Mouse (Mus musculus) heart, embryonic 13.5 days (tissue): Measurements from ENCODE around the gene Trim71. TPM values are rescaled to one million over a fixed set of nuclear protein-coding genes. Genes with fewer than 3 reads are reported as not detected.

Experiments used
- ATAC-seq: fragments of 200-750 bp; cut with Nextera tagmentation; 2 replicates; pipeline ENCODE4 v1.8.0; 2017; ENCODE audit warnings: moderate TSS enrichment; ENCODE audit not compliant: insufficient number of reproducible peaks, low FRiP score, low TSS enrichment; ENCODE audit errors: extremely low read depth
- H3K27ac ChIP-seq: fragments of 300-500 bp; sonication (generic); replicated peaks from 2 replicates; pipeline ENCODE4 v1.5.1; 2015; ENCODE audit warnings: moderate library complexity, mild to moderate bottlenecking, inconsistent platforms
- H3K27me3 ChIP-seq: fragments of 300-500 bp; sonication (generic); replicated peaks from 2 replicates; pipeline ENCODE4 v1.6.1; 2015; ENCODE audit warnings: mild to moderate bottlenecking, inconsistent platforms
- H3K36me3 ChIP-seq: fragments of 300-500 bp; sonication (generic); 2 replicates; pipeline ENCODE4 v1.6.1; 2015; ENCODE audit warnings: mild to moderate bottlenecking, inconsistent platforms
- H3K4me1 ChIP-seq: fragments of 300-500 bp; sonication (generic); 2 replicates; pipeline ENCODE4 v1.6.1; 2015; ENCODE audit warnings: inconsistent platforms
- H3K4me2 ChIP-seq: fragments of 300-500 bp; sonication (generic); 2 replicates; pipeline ENCODE4 v1.6.1; 2015; ENCODE audit warnings: inconsistent platforms, mild to moderate bottlenecking, moderate library complexity
- H3K4me3 ChIP-seq: fragments of 300-500 bp; sonication (generic); 2 replicates; pipeline ENCODE4 v1.5.1; 2015; ENCODE audit warnings: moderate library complexity, mild to moderate bottlenecking, inconsistent platforms
- H3K9ac ChIP-seq: fragments of 300-500 bp; sonication (generic); 2 replicates; pipeline ENCODE4 v1.6.1; 2015; ENCODE audit warnings: inconsistent platforms, mild to moderate bottlenecking, moderate library complexity
- H3K9me3 ChIP-seq: fragments of 300-500 bp; sonication (generic); 2 replicates; pipeline ENCODE4 v1.6.1; 2016; ENCODE audit warnings: inconsistent platforms
- WGBS: fragments of 180-500 bp; shearing (Covaris S2); methylation state at CpG from one replicate; pipeline ENCODE4 v1.1.7; 2015; ENCODE audit warnings: mixed read lengths; 5-methylcytosine and 5-hydroxymethylcytosine counted together
- polyA plus RNA-seq: library from polyadenylated mRNA; unstranded; fragments of >200 nt; fragmentation: Nextera tagmentation; extraction: Ambion mirVana; gene quantifications from 2 replicates; pipeline ENCODE4 v1.2.1, GENCODE M21; 2015

Gene Trim71
- polyA plus RNA-seq, 1 experiment from 2014 or later, result 0.20 TPM

- 36% methylated on average over 2 of the region's 2 CpGs for WGBS
- no peak overlapping the region for H3K4me2 ChIP-seq
- H3K4me3 ChIP-seq, result no peak overlapping the region
- H3K9ac ChIP-seq, result no peak overlapping the region
- ATAC-seq, result no peak
- H3K4me1 ChIP-seq, result peaks cover 26% of the 10 kb centered on the region
- H3K27ac ChIP-seq, result peak overlapping the region; percentile 55
- H3K36me3 ChIP-seq, result no peaks in the 10 kb centered on the region
- H3K27me3 ChIP-seq, result no peaks in the 10 kb centered on the region
- H3K9me3 ChIP-seq, result no peaks in the 10 kb centered on the region
Measured at GRCm38 (mm10) chr9:114536628-114537027, 27.5 kb downstream of the Trim71 start.

- WGBS, result 77% methylated on average over 9 of the region's 9 CpGs
- Histone ChIP-seq H3K4me3 (no peak overlapping the region), H3K27me3 (no peaks in the 10 kb centered on the region), H3K9ac (no peak overlapping the region), H3K4me2 (no peak overlapping the region), H3K27ac (no peak overlapping the region), H3K4me1 (peaks cover 13% of the 10 kb centered on the region), H3K9me3 (no peaks in the 10 kb centered on the region), H3K36me3 (no peaks in the 10 kb centered on the region)
- no peak for ATAC-seq
Measured at GRCm38 (mm10) chr9:114534747-114535517, 29.2 kb downstream of the Trim71 start.

DNA sequence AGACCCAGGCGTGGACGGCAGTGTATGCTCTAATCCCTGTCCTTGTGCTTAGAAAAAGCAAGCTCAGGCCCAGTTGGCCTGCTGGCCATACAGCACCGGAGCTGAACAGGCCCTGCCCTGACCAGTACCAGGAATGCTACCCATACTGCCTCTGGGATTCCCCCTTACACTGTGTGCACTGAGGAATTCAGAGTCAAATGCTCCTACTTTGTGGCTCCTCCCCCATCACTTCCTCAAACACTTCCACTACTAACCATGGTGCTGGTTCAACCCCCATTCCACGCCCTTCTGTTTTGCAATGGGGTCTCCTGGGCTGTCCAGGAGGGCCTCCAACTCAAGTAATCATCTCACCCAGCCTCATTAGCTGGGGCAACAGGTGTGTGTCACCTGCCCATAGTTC is 30.3 kb downstream of the Trim71 start:
- Histone ChIP-seq H3K27ac (no peak overlapping the region), H3K4me2 (no peak overlapping the region), H3K4me1 (peaks cover 14% of the 10 kb centered on the region), H3K9me3 (no peaks in the 10 kb centered on the region), H3K4me3 (no peak overlapping the region), H3K36me3 (no peaks in the 10 kb centered on the region), H3K9ac (no peak overlapping the region), H3K27me3 (no peaks in the 10 kb centered on the region)
- peak; percentile 20; the same call in 1 of the 2 replicates for ATAC-seq
- 58% methylated on average over 4 of the region's 4 CpGs for WGBS

- no peak for ATAC-seq
- Histone ChIP-seq H3K4me2 (no peak overlapping the region), H3K9me3 (no peaks in the 10 kb centered on the region), H3K36me3 (no peaks in the 10 kb centered on the region), H3K4me1 (peaks cover 28% of the 10 kb centered on the region), H3K27ac (no peak overlapping the region), H3K4me3 (no peak overlapping the region), H3K27me3 (no peaks in the 10 kb centered on the region), H3K9ac (no peak overlapping the region)
- 59% methylated on average over 11 of the region's 11 CpGs for WGBS
Measured at GRCm38 (mm10) chr9:114531276-114531675, 32.9 kb downstream of the Trim71 start.

DNA sequence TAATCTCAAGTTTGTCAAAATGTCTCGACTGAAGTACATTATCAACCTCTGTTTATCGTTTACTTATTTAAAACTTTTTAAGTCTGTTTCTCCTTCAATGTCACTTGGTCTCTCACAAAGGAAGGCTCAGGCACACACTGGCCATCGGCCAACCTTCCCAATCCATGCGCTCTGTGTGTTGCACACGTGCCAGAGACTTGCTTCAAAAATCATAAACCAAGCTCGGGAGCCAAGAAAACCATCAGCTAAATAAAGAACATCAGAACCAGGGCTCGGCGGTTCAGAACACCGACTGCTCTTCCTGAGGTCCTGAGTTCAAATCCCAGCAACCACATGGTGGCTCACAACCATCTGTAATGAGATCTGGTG is 35.5 kb downstream of the Trim71 start:
- Histone ChIP-seq H3K4me1 (peaks cover 33% of the 10 kb centered on the region), H3K36me3 (no peaks in the 10 kb centered on the region), H3K9me3 (no peaks in the 10 kb centered on the region), H3K4me3 (no peak overlapping the region), H3K9ac (no peak overlapping the region), H3K27me3 (no peaks in the 10 kb centered on the region), H3K27ac (peak overlapping the region; percentile 22), H3K4me2 (peak overlapping the region; percentile 66)
- WGBS, result 43% methylated on average over 9 of the region's 9 CpGs
- no peak for ATAC-seq

DNA sequence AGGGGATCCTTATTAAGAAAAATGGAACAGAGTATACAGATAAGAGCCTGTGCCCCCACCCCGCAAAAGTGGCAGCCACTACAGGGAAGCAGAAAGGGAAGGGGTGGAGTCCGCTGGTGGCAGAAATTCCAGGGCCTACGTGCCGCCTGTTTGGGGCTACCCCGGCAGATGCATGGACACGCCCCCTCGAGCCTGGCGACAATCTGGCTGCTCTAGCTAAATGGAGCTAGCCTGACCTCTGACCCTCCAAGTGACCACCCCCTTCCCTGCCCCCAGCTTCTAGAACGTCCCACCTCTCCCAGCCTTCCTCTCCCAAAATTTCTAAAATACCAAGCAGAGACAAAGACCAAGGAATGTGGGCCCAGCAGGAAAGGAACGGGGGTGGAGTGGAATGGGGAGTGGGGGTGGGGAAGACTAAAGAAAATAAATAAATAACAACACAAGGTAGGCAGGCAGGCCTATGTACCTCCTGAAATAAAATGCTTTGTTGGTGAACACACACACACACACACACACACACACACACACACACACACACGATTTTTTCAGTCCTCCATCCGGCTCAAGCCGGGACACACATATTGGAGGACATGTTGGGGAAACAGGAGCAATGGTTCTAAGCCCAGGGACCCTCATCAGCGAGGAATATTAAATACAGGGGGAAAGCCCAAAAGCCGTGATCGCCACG is 36.0 kb downstream of the Trim71 start:
- Histone ChIP-seq H3K4me1 (peaks cover 33% of the 10 kb centered on the region), H3K27ac (peak overlapping the region; percentile 22), H3K9me3 (no peaks in the 10 kb centered on the region), H3K27me3 (no peaks in the 10 kb centered on the region), H3K4me3 (no peak overlapping the region), H3K36me3 (no peaks in the 10 kb centered on the region), H3K4me2 (peak overlapping the region; percentile 66), H3K9ac (no peak overlapping the region)
- peak; percentile 6; the same call in 1 of the 2 replicates for ATAC-seq
- 15% methylated on average over 17 of the region's 17 CpGs for WGBS

DNA sequence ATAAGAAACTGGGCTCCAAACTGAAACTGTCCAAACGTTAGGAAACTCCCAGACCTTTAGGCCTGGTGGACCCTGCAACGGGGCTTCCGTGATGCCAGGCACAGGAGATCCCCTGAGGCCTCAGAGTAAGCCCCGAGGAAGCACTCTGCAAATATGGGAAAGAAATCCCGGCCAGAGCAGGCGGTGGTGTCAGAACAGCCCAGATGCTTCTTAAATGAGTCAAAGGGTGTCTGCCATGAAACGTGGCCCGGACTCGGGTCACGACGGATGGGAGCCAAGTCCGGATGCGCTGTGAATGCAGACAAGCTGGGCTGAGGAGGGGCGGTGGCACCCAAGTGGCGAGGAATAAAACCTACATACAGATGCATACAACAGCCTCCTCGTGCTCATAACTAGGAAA is 37.1 kb downstream of the Trim71 start:
- no peak for ATAC-seq
- Histone ChIP-seq H3K27ac (peak overlapping the region; percentile 58), H3K27me3 (no peaks in the 10 kb centered on the region), H3K36me3 (no peaks in the 10 kb centered on the region), H3K4me2 (peak overlapping the region; percentile 66), H3K4me3 (peak overlapping the region; percentile 28), H3K9ac (peak overlapping the region; percentile 69), H3K4me1 (peaks cover 33% of the 10 kb centered on the region), H3K9me3 (no peaks in the 10 kb centered on the region)
- 5% methylated on average over 16 of the region's 16 CpGs for WGBS

DNA sequence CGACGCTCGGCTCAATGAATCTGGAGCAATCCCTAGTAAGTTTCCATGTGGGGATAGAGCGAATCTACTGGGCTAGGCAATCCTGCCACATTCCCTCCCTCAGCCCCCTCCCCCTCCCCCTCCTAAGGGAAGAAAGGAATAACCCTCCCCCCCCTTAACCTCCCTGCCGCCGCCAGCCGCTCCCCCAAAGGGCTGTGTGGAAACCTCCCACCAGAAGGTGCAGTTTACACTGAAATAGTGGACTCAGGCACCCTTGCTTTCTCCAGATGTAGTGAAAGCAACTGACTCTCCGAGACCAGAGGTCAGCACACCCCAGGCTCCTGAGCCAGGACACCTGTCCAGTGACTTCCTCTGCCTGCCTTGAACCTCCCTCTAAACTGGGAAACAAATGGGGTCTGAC is 37.6 kb downstream of the Trim71 start:
- H3K27me3 ChIP-seq, result no peaks in the 10 kb centered on the region
- no peaks in the 10 kb centered on the region for H3K9me3 ChIP-seq
- peak overlapping the region; percentile 28 for H3K4me3 ChIP-seq
- peaks cover 33% of the 10 kb centered on the region for H3K4me1 ChIP-seq
- no peaks in the 10 kb centered on the region for H3K36me3 ChIP-seq
- ATAC-seq, result no peak; the same call in 1 of the 2 replicates
- 16% methylated on average over 8 of the region's 8 CpGs for WGBS
- peak overlapping the region; percentile 69 for H3K9ac ChIP-seq
- H3K4me2 ChIP-seq, result peak overlapping the region; percentile 66
- peak overlapping the region; percentile 58 for H3K27ac ChIP-seq

- no peak overlapping the region for H3K4me3 ChIP-seq
- peaks cover 33% of the 10 kb centered on the region for H3K4me1 ChIP-seq
- H3K36me3 ChIP-seq, result no peaks in the 10 kb centered on the region
- no peak overlapping the region for H3K27ac ChIP-seq
- 15% methylated on average over 8 of the region's 8 CpGs for WGBS
- H3K27me3 ChIP-seq, result no peaks in the 10 kb centered on the region
- H3K9me3 ChIP-seq, result no peaks in the 10 kb centered on the region
- peak overlapping the region; percentile 66; the same call in 1 of the 2 replicates for H3K4me2 ChIP-seq
- H3K9ac ChIP-seq, result peak overlapping the region; percentile 67
- ATAC-seq, result no peak
Measured at GRCm38 (mm10) chr9:114525891-114526290, 38.3 kb downstream of the Trim71 start.

- ATAC-seq, result no peak
- H3K9me3 ChIP-seq, result no peaks in the 10 kb centered on the region
- H3K4me3 ChIP-seq, result no peak overlapping the region
- H3K27me3 ChIP-seq, result no peaks in the 10 kb centered on the region
- no peaks in the 10 kb centered on the region for H3K36me3 ChIP-seq
- no peak overlapping the region for H3K27ac ChIP-seq
- H3K4me2 ChIP-seq, result no peak overlapping the region
- no peak overlapping the region for H3K9ac ChIP-seq
- 87% methylated on average over 13 of the region's 15 CpGs for WGBS
- H3K4me1 ChIP-seq, result peaks cover 33% of the 10 kb centered on the region
Measured at GRCm38 (mm10) chr9:114525073-114525633, 39.0 kb downstream of the Trim71 start.

GRCm38 (mm10) chr9:114522501-114522900 is 41.7 kb downstream of the Trim71 start:
- Histone ChIP-seq H3K9ac (no peak overlapping the region), H3K27me3 (no peaks in the 10 kb centered on the region), H3K9me3 (no peaks in the 10 kb centered on the region), H3K27ac (no peak overlapping the region), H3K4me2 (no peak overlapping the region), H3K36me3 (no peaks in the 10 kb centered on the region), H3K4me1 (peaks cover 19% of the 10 kb centered on the region), H3K4me3 (no peak overlapping the region)
- ATAC-seq, result no peak
- WGBS, result 81% methylated on average over 9 of the region's 9 CpGs
